Mouse (Mus musculus): ENCODE data around the gene Krt80.

DNA sequence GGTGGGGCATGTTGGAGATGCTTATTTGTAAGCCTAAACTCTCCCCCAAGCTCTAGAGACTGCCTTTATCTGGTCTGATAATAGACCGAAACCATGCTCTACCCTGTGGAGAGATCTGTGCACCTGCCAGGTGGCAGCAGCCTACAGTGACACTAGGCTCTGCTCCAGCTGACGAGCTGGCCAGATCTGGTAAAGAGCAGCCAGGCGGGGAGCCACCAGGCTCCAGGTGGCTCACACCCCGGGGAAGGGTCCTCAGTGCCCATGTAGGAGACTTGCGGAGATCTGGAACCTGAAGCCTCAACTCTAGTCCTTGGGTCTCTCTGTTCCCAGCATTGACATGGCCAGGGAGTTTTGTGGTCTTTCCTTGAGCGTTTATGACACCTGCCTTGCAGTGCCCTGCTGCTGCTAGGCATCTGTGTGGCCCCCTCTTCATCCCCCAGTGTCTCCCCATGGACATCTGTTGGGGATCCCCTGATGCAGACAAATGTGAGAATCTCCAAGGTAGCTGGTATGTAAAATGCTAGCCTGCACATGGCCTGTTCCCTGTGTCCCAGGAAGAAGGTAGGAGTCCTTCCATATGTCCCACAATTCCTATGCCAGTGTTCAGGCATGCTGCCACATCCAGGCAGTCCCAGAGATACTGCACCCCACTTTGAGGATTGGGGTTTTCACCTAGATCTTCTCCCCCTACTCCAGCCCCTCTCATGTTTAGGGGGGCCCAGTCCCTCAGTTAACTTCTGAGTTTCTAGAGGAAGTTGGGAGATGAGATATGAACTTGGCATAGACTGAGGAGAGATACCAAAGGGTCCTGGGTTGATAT is 6.2 kb upstream of the Krt80 start:
- TF ChIP-seq CTCF (IDR thresholded peaks at IDR 0.05; ENCODE audit: control insufficient read depth, insufficient read depth, insufficient read length) = no peak
- TF ChIP-seq MYOD1 (IDR thresholded peaks at IDR 0.05; ENCODE audit: control insufficient read depth, insufficient read length, low read depth) = no peak
- no peak for TF ChIP-seq MAX (IDR thresholded peaks at IDR 0.05)
- TF ChIP-seq FOSL1 (IDR thresholded peaks at IDR 0.05; ENCODE audit: insufficient read depth, low read length, poor library complexity, severe bottlenecking) = no peak
- no peak for TF ChIP-seq CEBPB (IDR thresholded peaks at IDR 0.05; ENCODE audit: low read depth)
- no peak for TF ChIP-seq USF1 (IDR thresholded peaks at IDR 0.05; ENCODE audit: low read depth)

Data from C2C12 (cell line).